Comparison of ENCODE assay signal across 24 mouse cellular contexts in the genomic region with DNA sequence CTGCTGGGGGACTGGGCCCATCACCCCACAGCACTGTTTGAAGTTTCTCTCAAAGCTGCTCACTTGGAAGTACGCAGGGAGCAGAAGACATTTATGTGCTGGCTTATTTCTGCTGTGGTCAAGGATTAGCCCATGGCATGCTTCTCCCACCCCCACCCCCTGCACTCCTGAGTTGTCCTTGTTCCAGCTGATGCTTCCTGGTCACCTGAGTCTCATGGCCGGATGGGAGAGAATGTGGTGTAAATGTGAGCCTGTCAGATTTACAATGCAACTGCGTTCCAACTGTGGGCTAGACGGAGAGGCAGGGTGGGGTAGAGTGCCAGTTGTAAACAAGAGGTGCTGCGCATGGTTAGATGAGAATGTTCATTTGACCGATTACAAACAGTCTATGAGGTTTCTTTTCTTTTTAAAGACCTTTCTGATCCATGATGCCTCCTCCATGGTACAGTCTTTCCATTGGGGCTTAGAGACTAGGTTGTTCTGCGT.
DNase-seq lines count a peak whose midpoint lies in the region; ATAC-seq and TF ChIP-seq lines count a peak whose summit lies in the region.
"Had no signal": no experiment of that assay in that cellular context is flagged by ENCODE, and none has a peak within 500 bp of the region (broad histone marks: within the 10 kb centered on the region; RNA-seq: fewer than 3 reads in every experiment).

No protein-coding gene starts in this region.

- H3K27ac ChIP-seq in ES-Bruce4 (ENCODE audit: insufficient read depth, low read length): peak overlapping the region; percentile 75
- peak overlapping the region; percentile 62; the same call in 1 of the 2 replicates for H3K27ac ChIP-seq in ES-E14 (ENCODE audit: insufficient read depth, low read depth, low read length, poor library complexity, severe bottlenecking)
- no peak overlapping the region for H3K27ac ChIP-seq in midbrain, embryonic 16.5 days (ENCODE audit: low read length)
- no peak overlapping the region for H3K27ac ChIP-seq in forebrain, embryonic 11.5 days (ENCODE audit: low read depth, low read length)
- H3K27ac ChIP-seq: embryonic facial prominence, embryonic 13.5 days; embryonic facial prominence, embryonic 15.5 days; forebrain, embryonic 10.5 days; forebrain, embryonic 13.5 days; forebrain, embryonic 15.5 days had no signal

- peak; percentile 29 for DNase-seq in ES-E14 (ENCODE audit: low read depth, low spot score)
- DNase-seq in ZHBTc4 (ENCODE audit: low read depth, low spot score): peak; percentile 82
- no peak for DNase-seq in forebrain, embryonic 11.5 days (ENCODE audit: low spot score)
- DNase-seq: adrenal gland, adult 2 months; adrenal gland, postnatal 10 days; adrenal gland, postnatal 25 days; cerebellum, adult 11 months; cerebellum, adult 18-20 months; cerebellum, adult 8-10 months; cerebellum, adult 9-11 months; cerebellum, postnatal 14 days; cerebellum, postnatal 36 days; embryo, embryonic 11 days; forebrain, postnatal 0 days had no signal

- peak; percentile 97 for TF ChIP-seq EP300 in ES-Bruce4 (IDR thresholded peaks at IDR 0.05; ENCODE audit: insufficient read depth, low read depth, low read length)

- H3K9ac ChIP-seq in ES-Bruce4 (ENCODE audit: low read depth, poor library complexity, severe bottlenecking) (no peak overlapping the region), ES-E14 (ENCODE audit: insufficient read depth, low read depth, low read length, poor library complexity, severe bottlenecking) (no peak overlapping the region)
- H3K9ac ChIP-seq in midbrain, embryonic 16.5 days (ENCODE audit: low read depth, low read length): no peak overlapping the region
- no peak overlapping the region for H3K9ac ChIP-seq in forebrain, embryonic 11.5 days (ENCODE audit: low read length)
- H3K9ac ChIP-seq: embryonic facial prominence, embryonic 13.5 days; embryonic facial prominence, embryonic 15.5 days; forebrain, embryonic 13.5 days; forebrain, embryonic 15.5 days; forebrain, postnatal 0 days had no signal

- peaks cover 33% of the 10 kb centered on the region for H3K4me1 ChIP-seq in E14TG2a.4 (replicated peaks; ENCODE audit: low read depth, low read length)
- no peaks in the 10 kb centered on the region for H3K4me1 ChIP-seq in ES-Bruce4 (ENCODE audit: control insufficient read depth, insufficient read depth, low read length)
- peaks cover 0 to 9% of the 10 kb centered on the region in 2 experiments; a peak in 1 of 4 replicates for H3K4me1 ChIP-seq in ES-E14 (ENCODE audit: control insufficient read depth in 2 of 2, insufficient read depth in 2 of 2, low read length in 2 of 2, poor library complexity in 1 of 2)
- H3K4me1 ChIP-seq in midbrain, embryonic 16.5 days (ENCODE audit: control insufficient read depth, insufficient read depth, low read length): no peaks in the 10 kb centered on the region
- H3K4me1 ChIP-seq in forebrain, embryonic 11.5 days (replicated peaks; ENCODE audit: control insufficient read depth, insufficient read depth, low read length): no peaks in the 10 kb centered on the region
- H3K4me1 ChIP-seq: embryonic facial prominence, embryonic 13.5 days; forebrain, embryonic 13.5 days; forebrain, embryonic 15.5 days had no signal

- TF ChIP-seq CTCF in E14TG2a.4 (conservative IDR thresholded peaks at IDR 0.05; ENCODE audit: low read length): no peak
- TF ChIP-seq CTCF in ES-Bruce4 (IDR thresholded peaks at IDR 0.05; ENCODE audit: low read depth, low read length): no peak

- no peak for ATAC-seq in midbrain, embryonic 16.5 days
- ATAC-seq in activated CD4-positive, CD25-positive, alpha-beta regulatory T cell, adult 4 months: no peak
- ATAC-seq in forebrain, embryonic 11.5 days (replicated peaks; ENCODE audit: low FRiP score): no peak
- ATAC-seq: forebrain, embryonic 13.5 days; forebrain, embryonic 15.5 days; forebrain, postnatal 0 days had no signal

- in situ Hi-C loops in ES-E14 (cut with MboI; ENCODE audit: low sequenced_read_pairs in 2 of 2, unreplicated experiment in 2 of 2): no loop called here

- TF ChIP-seq POLR2A in ES-Bruce4 (IDR thresholded peaks at IDR 0.05; ENCODE audit: insufficient read depth, low read length): no peak

- WGBS in midbrain, embryonic 16.5 days: 51% methylated on average over 7 of the region's 7 CpGs
- 64% methylated on average over 7 of the region's 7 CpGs for WGBS in forebrain, embryonic 11.5 days

- peak overlapping the region; percentile 17; the same call in 1 of the 2 replicates for H3K4me3 ChIP-seq in E14TG2a.4 (replicated peaks; ENCODE audit: low read length)
- H3K4me3 ChIP-seq in ES-Bruce4 (ENCODE audit: low read depth, low read length): no peak overlapping the region
- H3K4me3 ChIP-seq in ES-E14 (ENCODE audit: insufficient read depth in 1 of 2, low read depth in 1 of 2, low read length in 2 of 2, poor library complexity in 1 of 2, severe bottlenecking in 1 of 2): peak overlapping the region; percentile 11 to 44; a peak in 3 of 4 replicates
- H3K4me3 ChIP-seq in midbrain, embryonic 16.5 days (ENCODE audit: low read depth, low read length): no peak overlapping the region
- H3K4me3 ChIP-seq in forebrain, embryonic 11.5 days (ENCODE audit: low read depth, low read length): no peak overlapping the region
- H3K4me3 ChIP-seq: embryonic facial prominence, embryonic 13.5 days; embryonic facial prominence, embryonic 15.5 days; erythroblast, embryonic 14.5 days; forebrain, embryonic 10.5 days; forebrain, embryonic 13.5 days; forebrain, embryonic 15.5 days had no signal

- no peaks in the 10 kb centered on the region for H3K9me3 ChIP-seq in E14TG2a.4 (ENCODE audit: low read length)
- no peaks in the 10 kb centered on the region for H3K9me3 ChIP-seq in ES-Bruce4 (replicated peaks; ENCODE audit: control insufficient read depth, insufficient read depth, low read length, poor library complexity, severe bottlenecking)
- no peaks in the 10 kb centered on the region for H3K9me3 ChIP-seq in ES-E14 (ENCODE audit: control insufficient read depth, insufficient read depth, low read depth, low read length)
- H3K9me3 ChIP-seq in midbrain, embryonic 16.5 days (replicated peaks; ENCODE audit: control insufficient read depth, low read length, poor library complexity, severe bottlenecking): no peaks in the 10 kb centered on the region
- no peaks in the 10 kb centered on the region for H3K9me3 ChIP-seq in forebrain, embryonic 11.5 days (ENCODE audit: control insufficient read depth, low read length)
- H3K9me3 ChIP-seq: embryonic facial prominence, embryonic 13.5 days; embryonic facial prominence, embryonic 15.5 days; forebrain, embryonic 10.5 days; forebrain, embryonic 13.5 days; forebrain, embryonic 15.5 days had no signal

- no peak overlapping the region for H3K4me2 ChIP-seq in midbrain, embryonic 16.5 days (ENCODE audit: low read length)
- H3K4me2 ChIP-seq in forebrain, embryonic 11.5 days (ENCODE audit: low read depth, low read length, severe bottlenecking): no peak overlapping the region
- H3K4me2 ChIP-seq: embryonic facial prominence, embryonic 13.5 days; embryonic facial prominence, embryonic 15.5 days; forebrain, embryonic 13.5 days; forebrain, embryonic 15.5 days had no signal

- H3K27me3 ChIP-seq in E14TG2a.4 (ENCODE audit: insufficient read depth, low read length): no peaks in the 10 kb centered on the region
- no peaks in the 10 kb centered on the region for H3K27me3 ChIP-seq in ES-Bruce4 (ENCODE audit: control insufficient read depth, insufficient read depth, low read length, poor library complexity, severe bottlenecking)
- no peaks in the 10 kb centered on the region for H3K27me3 ChIP-seq in midbrain, embryonic 16.5 days (ENCODE audit: control insufficient read depth, insufficient read depth, low read depth, low read length)
- no peaks in the 10 kb centered on the region for H3K27me3 ChIP-seq in forebrain, embryonic 11.5 days (ENCODE audit: control insufficient read depth, insufficient read depth, low read length)
- H3K27me3 ChIP-seq: embryonic facial prominence, embryonic 13.5 days; embryonic facial prominence, embryonic 15.5 days; forebrain, embryonic 13.5 days; forebrain, embryonic 15.5 days had no signal

- no peaks in the 10 kb centered on the region for H3K36me3 ChIP-seq in E14TG2a.4 (ENCODE audit: insufficient read depth, low read length)
- no peaks in the 10 kb centered on the region for H3K36me3 ChIP-seq in ES-Bruce4 (ENCODE audit: control insufficient read depth, insufficient read depth, low read length, poor library complexity, severe bottlenecking)
- no peaks in the 10 kb centered on the region for H3K36me3 ChIP-seq in ES-E14 (ENCODE audit: control insufficient read depth, insufficient read depth, low read length, poor library complexity, severe bottlenecking)
- H3K36me3 ChIP-seq in midbrain, embryonic 16.5 days (ENCODE audit: control insufficient read depth, insufficient read depth, low read length): no peaks in the 10 kb centered on the region
- H3K36me3 ChIP-seq in forebrain, embryonic 11.5 days (ENCODE audit: control insufficient read depth, insufficient read depth, low read length): no peaks in the 10 kb centered on the region
- H3K36me3 ChIP-seq: embryonic facial prominence, embryonic 13.5 days; embryonic facial prominence, embryonic 15.5 days; forebrain, embryonic 10.5 days; forebrain, embryonic 15.5 days had no signal

TF ChIP-seq in ES-E14, 5 proteins besides CTCF, POLR2A, EP300 and RAD21:
- TF ChIP-seq MAFK (IDR thresholded peaks at IDR 0.05; ENCODE audit: insufficient read depth, low read depth, low read length): no peak
- TF ChIP-seq HCFC1 (IDR thresholded peaks at IDR 0.05; ENCODE audit: borderline replicate concordance, insufficient read depth, low read length): no peak
- TF ChIP-seq CHD2 (IDR thresholded peaks at IDR 0.05; ENCODE audit: low read depth, low read length): no peak
- TF ChIP-seq ZNF384 (IDR thresholded peaks at IDR 0.05; ENCODE audit: low read depth, low read length): no peak

Comparison
In these comparisons a context has a peak if more than half of its experiments do, and no peak if none do; other contexts are left out.
1. H3K4me3 ChIP-seq: peak in E14TG2a.4 (single experiment) and ES-E14 (2 of 2); none in ES-Bruce4 (single experiment), midbrain, embryonic 16.5 days (single experiment) and forebrain, embryonic 11.5 days (single experiment).
2. H3K27ac ChIP-seq: peak in ES-Bruce4 (single experiment) and ES-E14 (single experiment); none in midbrain, embryonic 16.5 days (single experiment) and forebrain, embryonic 11.5 days (single experiment).